Mouse (Mus musculus) forebrain, embryonic 13.5 days (tissue): ENCODE measurements around the gene Oosp2. TPM values are rescaled to one million over a fixed set of nuclear protein-coding genes. Genes with fewer than 3 reads are reported as not detected.

Experiments
- ATAC-seq: fragments of 200-750 bp; cut with Nextera tagmentation; 2 replicates; pipeline ENCODE4 v1.8.0; 2017
- H3K27ac ChIP-seq: fragments of 300-500 bp; sonication (generic); 2 replicates; pipeline ENCODE4 v1.5.1; 2015; ENCODE audit warnings: inconsistent platforms, mild to moderate bottlenecking, moderate library complexity
- H3K27me3 ChIP-seq: fragments of 300-500 bp; sonication (generic); 2 replicates; pipeline ENCODE4 v1.6.1; 2015; ENCODE audit warnings: mild to moderate bottlenecking, inconsistent platforms
- H3K36me3 ChIP-seq: fragments of 300-500 bp; sonication (generic); 2 replicates; pipeline ENCODE4 v1.6.1; 2015; ENCODE audit warnings: mild to moderate bottlenecking, inconsistent platforms; ENCODE audit not compliant: poor library complexity, severe bottlenecking
- H3K4me1 ChIP-seq: fragments of 300-500 bp; sonication (generic); 2 replicates; pipeline ENCODE4 v1.6.1; 2015; ENCODE audit warnings: inconsistent platforms
- H3K4me2 ChIP-seq: fragments of 300-500 bp; sonication (generic); 2 replicates; pipeline ENCODE4 v1.6.1; 2015; ENCODE audit warnings: inconsistent platforms, mild to moderate bottlenecking, moderate library complexity
- H3K4me3 ChIP-seq: fragments of 300-500 bp; sonication (generic); 2 replicates; pipeline ENCODE4 v1.5.1; 2015; ENCODE audit warnings: mild to moderate bottlenecking, inconsistent platforms
- H3K9ac ChIP-seq: fragments of 300-500 bp; sonication (generic); 2 replicates; pipeline ENCODE4 v1.6.1; 2015; ENCODE audit warnings: mild to moderate bottlenecking, inconsistent platforms
- H3K9me3 ChIP-seq: fragments of 300-500 bp; sonication (generic); replicated peaks from 2 replicates; pipeline ENCODE4 v1.6.1; 2016; ENCODE audit warnings: inconsistent platforms
- WGBS: fragments of 180-500 bp; shearing (Covaris S2); methylation state at CpG from one replicate; pipeline ENCODE4 v1.1.7; 2015; 5-methylcytosine and 5-hydroxymethylcytosine counted together
- polyA plus RNA-seq: library from polyadenylated mRNA; unstranded; fragments of >200 nt; fragmentation: Nextera tagmentation; extraction: Ambion mirVana; gene quantifications from 2 replicates; pipeline ENCODE4 v1.2.1, GENCODE M21; 2015

Gene Oosp2
- not detected in 2 replicates for polyA plus RNA-seq

DNA sequence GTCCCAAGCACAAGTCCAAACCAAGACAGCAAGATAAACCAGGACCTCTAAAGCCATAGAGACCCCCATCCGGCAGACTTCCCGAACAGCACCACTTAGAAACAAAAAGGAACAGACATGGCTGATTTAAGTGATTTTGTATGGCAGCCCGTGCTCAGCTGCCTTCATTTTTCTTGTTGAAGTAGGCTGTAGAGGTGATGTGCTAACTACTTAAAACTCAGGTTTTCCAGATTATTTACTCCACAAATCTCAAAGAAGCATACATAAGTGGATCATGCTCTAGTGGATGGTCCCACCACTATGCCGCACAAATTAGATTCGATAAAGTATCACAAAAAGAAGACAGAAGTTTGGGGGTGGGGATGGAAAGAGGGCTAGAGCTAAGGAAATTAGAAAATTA, at the start of gene Oosp2:
Gene Oosp2 (minus strand): TSS at position 101 of the 400 bp plus-strand sequence.
- H3K4me2 ChIP-seq, result no peak within 1 kb of the TSS
- 92% methylated on average over 5 of the region's 5 CpGs for WGBS
- H3K9me3 ChIP-seq, result no peaks in the 10 kb centered on the region
- no peaks in the 10 kb centered on the region for H3K36me3 ChIP-seq
- ATAC-seq, result no peak
- no peak within 1 kb of the TSS for H3K4me3 ChIP-seq
- no peak within 1 kb of the TSS for H3K9ac ChIP-seq
- no peaks in the 10 kb centered on the region for H3K4me1 ChIP-seq
- H3K27ac ChIP-seq, result no peak within 1 kb of the TSS
- no peaks in the 10 kb centered on the region for H3K27me3 ChIP-seq

GRCm38 (mm10) chr19:11698342-11698741, 38.0 kb upstream of the Oosp2 start:
- H3K27ac ChIP-seq, result no peak overlapping the region
- H3K9me3 ChIP-seq, result no peaks in the 10 kb centered on the region
- H3K4me2 ChIP-seq, result no peak overlapping the region
- no peaks in the 10 kb centered on the region for H3K27me3 ChIP-seq
- no peaks in the 10 kb centered on the region for H3K4me1 ChIP-seq
- no peaks in the 10 kb centered on the region for H3K36me3 ChIP-seq
- no peak overlapping the region for H3K4me3 ChIP-seq
- ATAC-seq, result no peak
- no peak overlapping the region for H3K9ac ChIP-seq
- 93% methylated on average over 6 of the region's 6 CpGs for WGBS

DNA sequence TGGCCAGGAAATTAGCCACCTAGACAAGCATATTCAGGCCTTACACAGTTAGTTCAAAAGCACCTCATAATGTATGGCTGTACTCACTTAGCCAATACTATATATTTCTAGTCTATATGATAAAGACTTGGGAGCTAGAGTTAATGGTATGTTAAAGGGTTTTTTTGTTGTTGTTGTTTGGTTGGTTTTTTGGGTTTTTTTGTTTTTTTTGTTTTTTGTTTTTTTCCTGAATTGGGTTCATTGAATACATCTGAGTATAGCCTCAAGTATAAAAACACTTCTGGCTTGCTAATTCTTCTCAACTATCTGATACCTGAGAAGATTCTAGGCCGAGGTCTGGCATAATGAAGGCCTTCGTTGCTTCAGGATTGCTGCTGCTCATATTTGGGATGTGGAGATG, 36.4 kb upstream of the Oosp2 start, which contains the start of gene Oosp3:
Gene Oosp3 (plus strand): TSS at position 301 of the 400 bp plus-strand sequence.
- no peak within 1 kb of the TSS for H3K27ac ChIP-seq
- no peak within 1 kb of the TSS for H3K4me2 ChIP-seq
- H3K4me3 ChIP-seq, result no peak within 1 kb of the TSS
- H3K27me3 ChIP-seq, result no peaks in the 10 kb centered on the region
- H3K9me3 ChIP-seq, result no peaks in the 10 kb centered on the region
- H3K4me1 ChIP-seq, result no peaks in the 10 kb centered on the region
- no peaks in the 10 kb centered on the region for H3K36me3 ChIP-seq
- 85% methylated on average over 2 of the region's 2 CpGs for WGBS
- no peak within 1 kb of the TSS for H3K9ac ChIP-seq
- no peak for ATAC-seq

GRCm38 (mm10) chr19:11691454-11691853, 31.1 kb upstream of the Oosp2 start:
- WGBS, result 64% methylated on average over 1 of the region's 1 CpGs
- Histone ChIP-seq H3K4me2 (no peak overlapping the region), H3K27me3 (no peaks in the 10 kb centered on the region), H3K27ac (no peak overlapping the region), H3K4me3 (no peak overlapping the region), H3K9ac (no peak overlapping the region), H3K9me3 (no peaks in the 10 kb centered on the region), H3K36me3 (no peaks in the 10 kb centered on the region), H3K4me1 (no peaks in the 10 kb centered on the region)
- ATAC-seq, result no peak

DNA sequence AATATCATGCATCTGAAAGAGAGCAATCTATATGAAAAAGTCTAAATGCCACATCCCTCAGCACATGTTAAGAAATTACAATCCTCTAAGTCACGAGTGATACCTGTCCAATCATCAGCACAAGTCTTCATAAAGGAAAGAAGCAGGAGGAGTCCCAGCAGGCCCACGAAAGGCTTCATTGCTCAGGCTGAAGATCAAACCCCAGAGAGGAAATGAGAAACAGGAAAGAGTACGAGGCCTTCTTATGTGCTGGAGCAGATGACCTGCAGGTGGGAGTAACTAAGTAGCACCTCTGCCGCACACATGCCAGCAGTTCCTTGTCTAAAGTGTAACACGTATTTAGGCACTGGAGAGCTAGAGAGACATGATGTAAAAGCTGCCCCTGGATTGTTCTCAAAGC, 30.5 kb upstream of the Oosp2 start, which contains the start of gene Oosp1:
Gene Oosp1 (minus strand): TSS at position 312 of the 400 bp plus-strand sequence.
- H3K4me3 ChIP-seq, result no peak within 1 kb of the TSS
- H3K36me3 ChIP-seq, result no peaks in the 10 kb centered on the region
- no peaks in the 10 kb centered on the region for H3K9me3 ChIP-seq
- WGBS, result 75% methylated on average over 5 of the region's 5 CpGs
- no peak within 1 kb of the TSS for H3K4me2 ChIP-seq
- no peak within 1 kb of the TSS for H3K9ac ChIP-seq
- H3K27ac ChIP-seq, result no peak within 1 kb of the TSS
- H3K27me3 ChIP-seq, result no peaks in the 10 kb centered on the region
- ATAC-seq, result no peak
- H3K4me1 ChIP-seq, result no peaks in the 10 kb centered on the region

GRCm38 (mm10) chr19:11661562-11661961, 1.2 kb upstream of the Oosp2 start:
- Histone ChIP-seq H3K4me3 (no peak overlapping the region), H3K27ac (no peak overlapping the region)
- ATAC-seq, result no peak

GRCm38 (mm10) chr19:11659142-11659541, 1.2 kb downstream of the Oosp2 start:
- ATAC-seq, result no peak
- Histone ChIP-seq H3K9me3 (no peaks in the 10 kb centered on the region), H3K4me1 (no peaks in the 10 kb centered on the region), H3K27me3 (no peaks in the 10 kb centered on the region), H3K36me3 (no peaks in the 10 kb centered on the region), H3K4me3 (no peak overlapping the region), H3K4me2 (no peak overlapping the region), H3K9ac (no peak overlapping the region), H3K27ac (no peak overlapping the region)
- WGBS, result 75% methylated on average over 2 of the region's 2 CpGs

More at GRCm38 (mm10) chr19:11661562-11661961, 1.2 kb upstream of the Oosp2 start:
- no peaks in the 10 kb centered on the region for H3K36me3 ChIP-seq
- H3K9ac ChIP-seq, result no peak overlapping the region
- H3K9me3 ChIP-seq, result no peaks in the 10 kb centered on the region
- H3K4me2 ChIP-seq, result no peak overlapping the region
- H3K4me1 ChIP-seq, result no peaks in the 10 kb centered on the region
- no peaks in the 10 kb centered on the region for H3K27me3 ChIP-seq

DNA sequence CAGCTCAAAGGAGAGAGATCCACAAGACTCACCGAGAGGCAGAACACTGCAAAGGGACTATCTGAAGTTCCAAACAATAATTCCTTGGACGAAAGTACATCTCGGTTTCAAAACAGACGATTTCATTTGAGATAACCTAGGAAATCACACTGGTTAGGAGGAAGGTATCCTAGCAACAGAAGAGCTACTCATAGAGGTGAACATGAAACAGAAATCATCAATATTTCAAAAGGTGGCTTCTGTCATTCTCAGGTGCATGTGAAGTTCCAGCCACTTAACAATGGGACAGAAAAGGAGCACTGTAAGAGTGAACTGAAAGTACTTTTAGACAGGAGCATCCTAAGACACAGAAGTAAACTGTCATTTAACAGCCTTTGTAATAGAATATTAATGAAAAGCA, 10.8 kb downstream of the Oosp2 start:
- Histone ChIP-seq H3K9ac (no peak overlapping the region), H3K27ac (no peak overlapping the region), H3K36me3 (no peaks in the 10 kb centered on the region), H3K4me2 (no peak overlapping the region), H3K9me3 (no peaks in the 10 kb centered on the region), H3K4me1 (no peaks in the 10 kb centered on the region), H3K27me3 (no peaks in the 10 kb centered on the region), H3K4me3 (no peak overlapping the region)
- ATAC-seq, result no peak
- 86% methylated on average over 4 of the region's 4 CpGs for WGBS

DNA sequence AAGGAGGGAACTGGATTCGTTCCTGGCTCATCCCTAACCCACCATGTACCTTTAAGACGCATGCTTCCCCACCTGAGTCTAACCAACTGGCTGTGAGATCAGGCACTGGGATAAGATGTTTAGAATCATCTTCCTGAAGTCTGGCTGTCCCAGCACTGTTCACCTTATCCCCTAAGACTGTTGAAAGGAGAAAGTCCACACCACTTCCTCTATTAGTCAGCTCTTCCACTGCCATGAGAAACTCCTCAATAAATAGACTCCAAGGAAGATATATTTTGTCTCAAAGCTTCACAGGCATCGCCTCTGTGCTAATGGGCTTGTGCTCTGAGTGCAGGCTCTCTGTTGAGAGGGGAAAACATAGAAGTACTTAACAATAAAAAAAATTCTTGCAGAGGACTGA, 14.2 kb downstream of the Oosp2 start:
- no peaks in the 10 kb centered on the region for H3K36me3 ChIP-seq
- 77% methylated on average over 3 of the region's 3 CpGs for WGBS
- H3K4me1 ChIP-seq, result no peaks in the 10 kb centered on the region
- ATAC-seq, result no peak
- no peak overlapping the region for H3K9ac ChIP-seq
- H3K27me3 ChIP-seq, result no peaks in the 10 kb centered on the region
- H3K4me2 ChIP-seq, result no peak overlapping the region
- no peak overlapping the region for H3K4me3 ChIP-seq
- H3K9me3 ChIP-seq, result no peaks in the 10 kb centered on the region
- no peak overlapping the region for H3K27ac ChIP-seq

- ATAC-seq, result no peak
- H3K27ac ChIP-seq, result no peak within 1 kb of the TSS
- H3K4me1 ChIP-seq, result no peaks in the 10 kb centered on the region
- no peak within 1 kb of the TSS for H3K4me2 ChIP-seq
- H3K9me3 ChIP-seq, result no peaks in the 10 kb centered on the region
- H3K36me3 ChIP-seq, result no peaks in the 10 kb centered on the region
- WGBS, result 71% methylated on average over 1 of the region's 1 CpGs
- no peak within 1 kb of the TSS for H3K9ac ChIP-seq
- H3K27me3 ChIP-seq, result no peaks in the 10 kb centered on the region
- no peak within 1 kb of the TSS for H3K4me3 ChIP-seq
These were observed 19.6 kb downstream of the Oosp2 start, which contains the start of gene Ms4a3 for GRCm38 (mm10) chr19:11640732-11641131. Gene Ms4a3, minus strand, starts transcription at chr19:11640851.

GRCm38 (mm10) chr19:11639038-11639437, 21.3 kb downstream of the Oosp2 start:
- no peak overlapping the region for H3K4me2 ChIP-seq
- no peaks in the 10 kb centered on the region for H3K36me3 ChIP-seq
- H3K27ac ChIP-seq, result no peak overlapping the region
- 84% methylated on average over 4 of the region's 4 CpGs for WGBS
- H3K4me3 ChIP-seq, result no peak overlapping the region
- no peaks in the 10 kb centered on the region for H3K27me3 ChIP-seq
- no peaks in the 10 kb centered on the region for H3K4me1 ChIP-seq
- no peak for ATAC-seq
- H3K9ac ChIP-seq, result no peak overlapping the region
- H3K9me3 ChIP-seq, result no peaks in the 10 kb centered on the region

DNA sequence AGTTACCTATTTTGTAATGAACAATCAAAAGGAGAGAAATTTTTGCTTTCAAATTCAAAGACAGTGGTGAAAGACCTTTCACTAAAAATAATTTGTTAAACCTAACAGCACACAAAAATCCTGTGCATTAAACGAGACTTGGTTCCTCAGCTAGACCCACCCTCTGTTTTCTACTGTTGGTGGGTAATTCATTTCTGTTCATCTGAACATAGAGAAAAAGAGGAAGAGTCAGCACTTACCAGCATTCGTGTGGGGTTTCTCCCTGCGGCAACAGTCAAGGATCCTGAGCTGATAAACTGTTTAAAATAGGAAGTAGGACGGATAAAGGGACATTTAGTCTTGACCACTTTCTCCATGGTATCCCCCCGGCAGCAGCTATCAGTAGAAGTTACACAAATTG, 24.8 kb downstream of the Oosp2 start:
- Histone ChIP-seq H3K9me3 (no peaks in the 10 kb centered on the region), H3K4me2 (no peak overlapping the region), H3K27me3 (no peaks in the 10 kb centered on the region), H3K4me3 (no peak overlapping the region), H3K9ac (no peak overlapping the region), H3K36me3 (no peaks in the 10 kb centered on the region), H3K4me1 (no peaks in the 10 kb centered on the region), H3K27ac (no peak overlapping the region)
- WGBS, result 85% methylated on average over 5 of the region's 5 CpGs
- ATAC-seq, result no peak

GRCm38 (mm10) chr19:11634330-11634729, 26.0 kb downstream of the Oosp2 start:
- Histone ChIP-seq H3K9ac (no peak overlapping the region), H3K36me3 (no peaks in the 10 kb centered on the region), H3K4me3 (no peak overlapping the region), H3K4me1 (no peaks in the 10 kb centered on the region), H3K9me3 (no peaks in the 10 kb centered on the region), H3K27ac (no peak overlapping the region), H3K27me3 (no peaks in the 10 kb centered on the region), H3K4me2 (no peak overlapping the region)
- 83% methylated on average over 2 of the region's 2 CpGs for WGBS
- ATAC-seq, result no peak
